Comparison of ENCODE assay signal across 9 mouse cellular contexts in the genomic region with DNA sequence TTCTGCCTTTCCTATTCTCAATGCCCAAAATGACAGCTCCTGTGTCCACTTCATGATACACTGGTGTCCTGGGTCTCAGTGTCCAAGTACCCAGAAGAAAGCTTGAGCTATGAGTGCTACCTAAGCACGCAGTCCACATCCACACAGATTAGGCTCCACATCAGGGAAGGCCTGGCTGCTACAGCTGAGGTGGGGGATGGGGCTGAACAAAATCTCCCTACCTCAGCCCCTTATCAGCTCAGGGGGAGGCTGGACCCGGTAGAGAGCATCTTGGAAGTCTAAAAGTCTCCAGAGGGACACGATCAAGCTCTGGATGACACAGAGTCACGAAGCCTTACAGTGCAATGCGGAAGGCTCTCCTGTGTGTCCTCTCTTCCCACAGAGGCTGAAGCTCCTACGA. TPM values are rescaled to one million over a fixed set of nuclear protein-coding genes. Genes with fewer than 3 reads are reported as not detected.
DNase-seq lines count a peak whose midpoint lies in the region; ATAC-seq lines count a peak whose summit lies in the region.
"Had no signal": no experiment of that assay in that cellular context is flagged by ENCODE, and none has a peak within 500 bp of the region (broad histone marks: within the 10 kb centered on the region; RNA-seq: fewer than 3 reads in every experiment).

No protein-coding gene starts in this region.

- peak; percentile 4; the same call in 1 of the 2 replicates for ATAC-seq in hindbrain, embryonic 11.5 days (ENCODE audit: low FRiP score)
- ATAC-seq in hindbrain, embryonic 14.5 days (ENCODE audit: low FRiP score), result no peak
- ATAC-seq in embryonic facial prominence, embryonic 12.5 days (ENCODE audit: insufficient number of reproducible peaks, insufficient read depth, low FRiP score, low TSS enrichment), result no peak
- ATAC-seq in midbrain, embryonic 15.5 days (replicated peaks), result peak; percentile 8; the same call in 1 of the 2 replicates
- no peak for ATAC-seq in cerebellum, adult (ENCODE audit: insufficient number of reproducible peaks, low FRiP score, low TSS enrichment)

- WGBS in hindbrain, embryonic 11.5 days, result 68% methylated on average over 6 of the region's 6 CpGs
- WGBS in hindbrain, embryonic 14.5 days, result 51% methylated on average over 6 of the region's 6 CpGs
- WGBS in embryonic facial prominence, embryonic 12.5 days, result 56% methylated on average over 6 of the region's 6 CpGs
- WGBS in limb, embryonic 10.5 days, result 69% methylated on average over 6 of the region's 6 CpGs
- WGBS in midbrain, embryonic 15.5 days, result 49% methylated on average over 6 of the region's 6 CpGs

- 0 out of 2 replicates have a peak overlapping the region, but pooled peaks have one; percentile 12 for H3K9ac ChIP-seq in hindbrain, embryonic 11.5 days (ENCODE audit: low read depth, low read length)
- no peak overlapping the region for H3K9ac ChIP-seq in hindbrain, embryonic 14.5 days
- H3K9ac ChIP-seq in embryonic facial prominence, embryonic 12.5 days, result no peak overlapping the region
- no peak overlapping the region for H3K9ac ChIP-seq in midbrain, embryonic 15.5 days

- no peak for DNase-seq in hindbrain, embryonic 11.5 days (ENCODE audit: low spot score)
- no peak for DNase-seq in hindbrain, embryonic 14.5 days (ENCODE audit: low spot score)
- no peak for DNase-seq in limb, embryonic 10.5 days (ENCODE audit: low spot score)
- DNase-seq in lung, adult 18-20 months, result no peak
- no peak for DNase-seq in kidney, adult 11 months
- DNase-seq: cerebellum, adult 9-11 months had no signal

- no peaks in the 10 kb centered on the region for H3K9me3 ChIP-seq in hindbrain, embryonic 11.5 days (ENCODE audit: control insufficient read depth, low read length)
- H3K9me3 ChIP-seq in hindbrain, embryonic 14.5 days (ENCODE audit: control insufficient read depth, low read length), result no peaks in the 10 kb centered on the region
- no peaks in the 10 kb centered on the region for H3K9me3 ChIP-seq in embryonic facial prominence, embryonic 12.5 days
- no peaks in the 10 kb centered on the region for H3K9me3 ChIP-seq in limb, embryonic 10.5 days (replicated peaks)
- no peaks in the 10 kb centered on the region for H3K9me3 ChIP-seq in midbrain, embryonic 15.5 days

- H3K4me3 ChIP-seq in hindbrain, embryonic 11.5 days (ENCODE audit: low read depth, low read length), result no peak overlapping the region
- H3K4me3 ChIP-seq in hindbrain, embryonic 14.5 days (replicated peaks; ENCODE audit: low read length), result no peak overlapping the region
- no peak overlapping the region for H3K4me3 ChIP-seq in embryonic facial prominence, embryonic 12.5 days
- no peak overlapping the region for H3K4me3 ChIP-seq in limb, embryonic 10.5 days
- H3K4me3 ChIP-seq in midbrain, embryonic 15.5 days, result no peak overlapping the region

- peak overlapping the region; percentile 30; the same call in 1 of the 2 replicates for H3K27ac ChIP-seq in hindbrain, embryonic 11.5 days (ENCODE audit: low read depth, low read length)
- H3K27ac ChIP-seq in hindbrain, embryonic 14.5 days, result no peak overlapping the region
- 0 out of 2 replicates have a peak overlapping the region, but pooled peaks have one; percentile 27 for H3K27ac ChIP-seq in embryonic facial prominence, embryonic 12.5 days
- H3K27ac ChIP-seq in limb, embryonic 10.5 days, result peak overlapping the region; percentile 81; the same call in 1 of the 2 replicates
- no peak overlapping the region for H3K27ac ChIP-seq in midbrain, embryonic 15.5 days

- no peak overlapping the region for H3K4me2 ChIP-seq in hindbrain, embryonic 11.5 days (replicated peaks; ENCODE audit: low read depth, low read length)
- no peak overlapping the region for H3K4me2 ChIP-seq in hindbrain, embryonic 14.5 days (replicated peaks)
- H3K4me2 ChIP-seq in embryonic facial prominence, embryonic 12.5 days (replicated peaks), result 0 out of 2 replicates have a peak overlapping the region, but pooled peaks have one; percentile 1
- no peak overlapping the region for H3K4me2 ChIP-seq in midbrain, embryonic 15.5 days

- H3K36me3 ChIP-seq in hindbrain, embryonic 11.5 days (ENCODE audit: control insufficient read depth, insufficient read depth, low read length), result no peaks in the 10 kb centered on the region
- H3K36me3 ChIP-seq in hindbrain, embryonic 14.5 days (replicated peaks; ENCODE audit: control insufficient read depth, insufficient read depth), result no peaks in the 10 kb centered on the region
- no peaks in the 10 kb centered on the region for H3K36me3 ChIP-seq in embryonic facial prominence, embryonic 12.5 days
- H3K36me3 ChIP-seq in limb, embryonic 10.5 days, result no peaks in the 10 kb centered on the region
- no peaks in the 10 kb centered on the region for H3K36me3 ChIP-seq in midbrain, embryonic 15.5 days (replicated peaks)

- H3K4me1 ChIP-seq in hindbrain, embryonic 11.5 days (replicated peaks; ENCODE audit: control insufficient read depth, insufficient read depth, low read length), result peaks cover 16% of the 10 kb centered on the region
- H3K4me1 ChIP-seq in hindbrain, embryonic 14.5 days (replicated peaks; ENCODE audit: control insufficient read depth, insufficient read depth, low read length), result peaks cover 16% of the 10 kb centered on the region
- peaks cover 20% of the 10 kb centered on the region for H3K4me1 ChIP-seq in embryonic facial prominence, embryonic 12.5 days
- H3K4me1 ChIP-seq in limb, embryonic 10.5 days, result peaks cover 44% of the 10 kb centered on the region
- H3K4me1 ChIP-seq in midbrain, embryonic 15.5 days, result peaks cover 16% of the 10 kb centered on the region

- H3K27me3 ChIP-seq in hindbrain, embryonic 11.5 days (ENCODE audit: control insufficient read depth, insufficient read depth, low read length), result no peaks in the 10 kb centered on the region
- H3K27me3 ChIP-seq in hindbrain, embryonic 14.5 days (ENCODE audit: control insufficient read depth, insufficient read depth, low read length), result no peaks in the 10 kb centered on the region
- H3K27me3 ChIP-seq in embryonic facial prominence, embryonic 12.5 days, result 0 out of 2 replicates have a peak, but pooled peaks cover 4% of the 10 kb centered on the region
- H3K27me3 ChIP-seq in limb, embryonic 10.5 days (ENCODE audit: low read depth, poor library complexity, severe bottlenecking), result peaks cover 70% of the 10 kb centered on the region
- no peaks in the 10 kb centered on the region for H3K27me3 ChIP-seq in midbrain, embryonic 15.5 days (replicated peaks)

RNA-seq across cellular contexts. Expression of a gene that starts 35.6 kb away (rescaled TPM):
- polyA plus RNA-seq in hindbrain, embryonic 11.5 days (2014; fragmentation: Nextera tagmentation; extraction: Ambion mirVana), result 104 and 109 TPM in 2 replicates
- polyA plus RNA-seq in hindbrain, embryonic 14.5 days (2014; fragmentation: Nextera tagmentation; extraction: Ambion mirVana), result 136 and 151 TPM in 2 replicates
- 38.2 and 39.2 TPM in 2 replicates for polyA plus RNA-seq in embryonic facial prominence, embryonic 12.5 days (2016; fragmentation: Nextera tagmentation; extraction: Ambion mirVana)
- polyA plus RNA-seq in limb, embryonic 10.5 days (2016; fragmentation: Nextera tagmentation; extraction: Ambion mirVana), result 11.3 and 13.5 TPM in 2 replicates
- polyA plus RNA-seq in midbrain, embryonic 15.5 days (2015; fragmentation: Nextera tagmentation; extraction: Ambion mirVana), result 158 and 159 TPM in 2 replicates

Comparison
In these comparisons a context has a peak if more than half of its experiments do, and no peak if none do; other contexts are left out.
1. ATAC-seq: peak in hindbrain, embryonic 11.5 days (single experiment) and midbrain, embryonic 15.5 days (single experiment); none in hindbrain, embryonic 14.5 days (single experiment), embryonic facial prominence, embryonic 12.5 days (single experiment) and cerebellum, adult (single experiment).
2. H3K27ac ChIP-seq: peak in hindbrain, embryonic 11.5 days (single experiment), embryonic facial prominence, embryonic 12.5 days (single experiment) and limb, embryonic 10.5 days (single experiment); none in hindbrain, embryonic 14.5 days (single experiment) and midbrain, embryonic 15.5 days (single experiment).